Mouse (Mus musculus): ENCODE measurements around the gene Rasgrp4.
"Not testable (repeated sequence)": the region's sequence is repeated elsewhere in the genome, so short reads cannot be mapped to it uniquely, and the experiment has no call there.

Rasgrp4 gene

DNA sequence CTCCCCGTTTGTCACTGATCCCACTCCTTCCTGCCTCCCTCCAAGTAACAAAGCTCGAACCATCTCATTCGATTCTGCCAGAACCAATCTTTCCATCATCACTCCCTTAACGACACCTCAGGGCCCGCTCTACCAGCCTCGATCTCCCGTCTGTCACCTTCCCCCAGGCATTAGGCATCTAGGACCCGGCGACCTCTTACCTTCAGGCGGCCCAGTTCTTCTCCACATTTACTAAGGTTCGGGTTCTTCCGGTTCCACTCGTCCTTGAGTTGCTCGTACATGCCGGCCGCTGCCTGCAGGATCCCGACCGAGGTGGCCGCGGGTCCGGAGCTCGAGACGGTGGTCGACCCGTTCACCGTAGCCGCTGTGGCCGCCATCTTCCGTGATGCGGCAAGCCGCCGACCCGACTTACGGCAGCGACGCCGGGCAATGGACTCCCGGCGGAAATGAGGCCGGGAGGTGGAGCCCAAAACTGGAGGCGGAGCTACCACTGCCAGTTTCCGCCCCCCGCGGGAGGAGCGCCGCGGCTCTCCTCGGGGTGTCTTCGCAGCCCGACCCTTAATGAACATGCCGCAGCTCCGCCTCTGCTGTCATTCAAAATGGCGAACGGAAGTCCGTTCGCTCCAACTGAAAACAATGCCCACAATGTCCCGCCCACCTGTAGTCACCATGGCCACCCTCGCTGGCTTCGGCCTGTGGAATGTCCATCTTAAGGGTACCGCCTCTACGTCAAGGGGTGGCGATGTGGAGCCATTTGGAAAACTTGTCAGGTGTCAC is 45.6 kb downstream of the Rasgrp4 start, which contains the start of gene Psmd8:
Gene Psmd8, minus strand, starts transcription at position 625 of the 777 bp plus-strand sequence.
- peak; percentile 96 to 98 for DNase-seq

DNA sequence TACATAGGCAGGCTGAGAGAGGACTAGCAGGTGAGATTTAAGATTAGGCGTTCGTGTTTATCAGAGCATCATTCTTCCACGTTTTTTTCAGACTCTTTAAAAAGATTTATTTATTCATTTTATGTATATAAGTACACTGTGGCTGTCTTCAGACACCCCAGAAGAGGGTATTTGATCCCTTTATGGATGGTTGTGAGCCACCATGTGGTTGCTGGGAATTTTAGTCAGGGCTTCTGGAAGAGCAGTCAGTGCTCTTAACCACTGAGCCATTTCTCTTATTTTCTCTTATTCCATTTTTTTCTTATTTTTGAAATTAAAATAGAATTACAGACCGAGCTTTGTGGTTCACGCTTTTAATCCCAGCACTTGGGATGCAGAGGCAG is 46.2 kb downstream of the Rasgrp4 start:
- no peak for DNase-seq

DNA sequence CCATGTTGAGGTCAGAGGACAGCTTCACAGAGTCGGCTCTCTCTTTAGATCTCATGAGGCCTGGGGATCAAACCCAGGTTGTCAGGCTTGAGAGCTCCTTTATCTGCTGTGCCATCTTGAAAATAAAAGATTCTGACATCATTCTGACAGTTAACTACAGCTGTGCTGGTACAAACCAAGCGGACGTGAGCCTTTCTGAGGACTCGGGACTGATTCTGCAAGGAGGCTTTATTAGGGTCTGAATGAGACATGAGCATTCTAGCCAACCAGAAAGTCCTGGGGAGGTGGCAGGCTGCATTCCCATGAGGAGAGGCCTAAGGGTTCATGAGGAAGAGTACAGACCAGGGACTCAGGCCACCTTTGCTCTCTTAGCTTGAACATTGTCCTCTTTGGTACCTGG is 46.7 kb downstream of the Rasgrp4 start:
- not testable (repeated sequence) for DNase-seq

DNA sequence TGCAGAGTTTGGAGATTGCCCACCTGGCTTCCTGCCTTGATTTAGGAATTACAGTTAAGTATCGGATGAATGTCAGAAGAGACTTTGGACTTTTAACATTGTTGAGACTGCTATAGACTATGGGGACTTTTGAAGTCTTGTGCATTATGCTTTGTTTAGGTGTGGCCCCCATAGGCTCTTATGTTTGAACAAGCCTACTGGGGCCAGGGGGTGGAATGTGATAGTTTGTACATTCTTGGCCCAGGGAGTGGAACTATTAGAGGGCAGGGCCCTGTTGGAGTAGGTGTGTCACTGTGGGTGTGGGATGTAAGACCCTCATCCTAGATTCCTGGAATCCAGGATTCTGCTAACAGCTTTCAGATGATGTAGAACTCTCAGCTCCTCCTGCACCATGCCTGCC is 59.6 kb downstream of the Rasgrp4 start:
- not testable (repeated sequence) for DNase-seq

DNA sequence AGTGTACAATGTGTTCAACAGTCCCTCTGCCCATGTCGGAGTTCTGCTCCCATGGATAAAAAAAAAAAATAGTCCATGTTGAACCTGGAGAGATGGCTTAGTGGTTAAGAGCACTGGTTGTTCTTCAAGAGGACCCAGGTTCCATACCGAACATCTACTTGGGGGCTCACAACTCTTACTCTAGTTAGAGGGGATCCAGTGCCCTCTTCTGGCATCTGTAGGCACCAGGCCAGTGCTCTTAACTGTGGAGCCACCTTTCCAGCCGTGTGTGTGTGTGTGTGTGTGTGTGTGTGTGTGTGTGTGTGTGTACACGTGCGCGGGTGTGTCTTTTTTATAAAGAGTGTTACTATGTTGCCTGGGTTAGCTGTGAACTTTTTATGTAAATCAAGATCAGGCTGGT is 67.9 kb downstream of the Rasgrp4 start:
- DNase-seq = no peak

Measured in cerebellum, adult 18-20 months (tissue).